Mouse (Mus musculus) spleen, adult 12 weeks (tissue): ENCODE results near the gene 4933415A04Rik.

Experiments
- DNase-seq: peaks from one replicate; pipeline ENCODE4 v3.0.0; 2022; ENCODE audit warnings: low spot score

The 4933415A04Rik gene

DNA sequence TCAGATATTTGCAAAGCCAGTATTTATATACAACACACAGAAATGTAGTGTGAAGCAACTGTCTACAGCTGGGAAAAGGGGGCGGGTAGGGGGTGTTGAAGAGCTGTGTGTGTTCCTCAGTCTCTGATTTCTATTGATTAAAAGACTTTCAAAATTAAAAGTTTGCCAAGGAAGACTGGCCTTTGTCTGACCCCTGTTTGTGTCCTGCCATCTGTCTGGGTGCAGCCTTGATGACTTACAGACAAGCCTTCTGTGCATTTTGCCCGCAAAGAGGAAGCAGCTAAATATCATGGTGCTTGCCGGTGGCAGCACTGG, 11.8 kb upstream of the 4933415A04Rik start:
- no peak for DNase-seq

- no peak for DNase-seq
Observed at GRCm38 (mm10) chr11:43575376-43576151, 11.3 kb upstream of the 4933415A04Rik start.

DNA sequence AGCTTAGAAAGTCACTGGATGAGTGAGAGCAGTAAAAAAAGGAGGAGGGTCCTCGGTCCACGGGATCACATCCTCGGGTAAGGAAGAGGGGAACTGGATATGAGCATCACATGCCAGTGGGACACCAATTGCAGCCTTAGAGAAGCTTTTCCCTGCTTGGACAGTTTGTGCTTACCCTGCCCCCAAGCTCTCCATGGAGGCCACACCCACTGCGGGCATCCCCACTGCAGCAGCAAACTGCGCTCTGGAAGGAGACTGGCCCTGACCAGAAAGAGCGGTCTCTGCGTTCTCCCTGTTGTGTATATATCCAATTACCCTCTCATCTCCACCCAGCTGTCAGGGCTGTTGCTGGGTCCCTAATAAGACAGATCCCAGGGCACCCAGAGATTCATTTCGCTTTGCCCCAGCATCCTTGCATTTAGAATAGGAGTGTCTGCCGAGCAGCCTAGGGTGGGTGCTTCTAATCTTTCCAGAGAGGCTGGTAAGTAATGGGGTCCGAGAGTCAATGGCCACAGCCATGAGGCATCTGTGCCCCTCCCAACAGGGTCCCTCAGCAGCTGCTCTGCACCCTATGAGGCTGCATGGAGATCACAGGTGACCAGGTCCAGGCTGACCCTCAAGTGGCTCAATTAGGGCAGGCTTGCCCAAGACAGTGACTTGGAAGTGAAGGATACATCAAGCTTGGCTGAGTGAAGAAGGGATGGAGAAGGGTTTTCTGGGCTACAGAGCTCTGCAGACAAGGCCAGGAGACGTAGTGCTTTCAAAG, 8.9 kb upstream of the 4933415A04Rik start:
- no peak for DNase-seq

DNA sequence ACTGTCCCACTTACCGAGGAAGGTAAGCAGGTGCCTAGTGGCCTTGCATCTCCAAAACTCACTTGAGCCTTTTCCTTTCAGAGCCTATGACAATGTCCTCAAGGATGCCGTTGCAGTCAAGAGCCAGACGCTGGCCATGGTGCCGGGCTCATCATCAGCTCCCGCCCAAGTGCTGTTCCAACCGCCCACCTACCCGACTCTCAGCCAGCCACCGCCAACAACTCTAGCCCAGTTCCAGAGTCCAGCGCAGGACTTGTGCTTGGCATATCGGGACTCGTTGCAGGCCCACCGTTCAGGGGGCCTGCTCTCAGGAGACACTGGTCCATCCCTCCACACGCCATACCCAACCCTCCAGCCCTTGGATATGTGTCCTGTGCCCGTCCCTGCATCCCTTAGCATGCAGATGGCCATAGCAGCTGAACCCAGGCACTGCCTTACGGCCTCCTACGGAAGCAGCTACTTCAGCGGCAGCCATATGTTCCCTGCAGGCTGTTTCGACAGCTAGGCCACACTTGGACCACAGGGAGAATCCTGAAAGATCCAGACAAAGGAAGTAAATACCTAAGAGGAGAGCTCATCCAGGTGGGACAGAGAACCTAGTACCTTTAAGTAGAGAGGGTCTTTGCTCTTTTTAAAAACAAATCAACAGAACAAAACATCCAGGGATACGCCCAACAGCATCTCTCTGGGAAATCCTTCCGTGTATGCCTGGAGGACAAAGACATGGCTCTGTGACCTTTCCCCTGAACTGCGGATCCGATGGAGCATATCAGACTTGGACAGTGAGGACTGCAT, 1.4 kb upstream of the 4933415A04Rik start:
- no peak for DNase-seq

GRCm38 (mm10) chr11:43589530-43590072, 2.8 kb downstream of the 4933415A04Rik start:
- no peak for DNase-seq

DNA sequence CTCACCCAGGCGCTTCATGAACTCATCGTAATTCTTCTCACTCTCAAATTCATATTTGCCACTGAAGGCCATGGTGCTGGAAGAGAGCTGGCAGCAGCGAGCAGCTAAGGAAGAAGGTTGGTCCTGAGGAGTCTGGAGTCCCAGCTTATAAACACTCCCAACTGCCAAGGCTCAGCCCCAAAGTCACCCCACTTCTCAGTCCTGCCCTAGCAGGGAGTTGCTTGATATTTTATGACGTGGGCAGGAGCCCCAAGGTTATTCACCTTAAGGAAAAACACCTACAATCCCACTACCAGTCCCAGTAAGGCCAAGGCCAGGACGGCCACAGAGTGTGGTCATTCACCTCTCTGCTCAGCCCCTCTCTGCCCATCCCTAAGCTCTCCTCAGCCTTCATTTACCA, 14.6 kb downstream of the 4933415A04Rik start, which contains the start of gene Fabp6:
Gene Fabp6 (minus strand): TSS at position 101 of the 400 bp plus-strand sequence.
- DNase-seq, result no peak

DNA sequence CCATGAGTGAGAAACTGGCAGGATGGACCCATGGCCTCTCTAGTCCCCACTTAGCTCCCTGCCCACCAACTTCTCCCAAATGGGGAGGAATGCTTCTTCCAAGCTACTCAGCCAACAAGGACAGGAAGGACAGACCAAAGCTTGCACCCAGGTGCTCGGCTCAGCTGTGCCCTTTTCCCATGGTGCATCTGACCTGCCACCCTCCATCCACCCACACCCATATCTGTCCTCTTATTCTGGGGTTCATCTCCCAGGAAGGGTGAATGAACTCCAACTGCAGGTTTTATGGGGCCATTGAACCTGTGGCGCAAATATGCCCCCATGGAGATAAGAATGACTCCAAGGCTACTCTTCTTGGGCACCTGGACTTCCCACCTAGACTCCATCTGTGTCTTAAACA, 17.4 kb downstream of the 4933415A04Rik start:
- DNase-seq, result no peak

GRCm38 (mm10) chr11:43604891-43605290, 18.1 kb downstream of the 4933415A04Rik start:
- DNase-seq, result no peak

GRCm38 (mm10) chr11:43605859-43606258, 19.0 kb downstream of the 4933415A04Rik start:
- DNase-seq, result no peak

- no peak for DNase-seq
Observed at GRCm38 (mm10) chr11:43608440-43608839, 21.6 kb downstream of the 4933415A04Rik start.

GRCm38 (mm10) chr11:43610006-43610661, 23.3 kb downstream of the 4933415A04Rik start:
- no peak for DNase-seq

- DNase-seq, result no peak
Observed at GRCm38 (mm10) chr11:43610662-43611033, 23.8 kb downstream of the 4933415A04Rik start.

DNA sequence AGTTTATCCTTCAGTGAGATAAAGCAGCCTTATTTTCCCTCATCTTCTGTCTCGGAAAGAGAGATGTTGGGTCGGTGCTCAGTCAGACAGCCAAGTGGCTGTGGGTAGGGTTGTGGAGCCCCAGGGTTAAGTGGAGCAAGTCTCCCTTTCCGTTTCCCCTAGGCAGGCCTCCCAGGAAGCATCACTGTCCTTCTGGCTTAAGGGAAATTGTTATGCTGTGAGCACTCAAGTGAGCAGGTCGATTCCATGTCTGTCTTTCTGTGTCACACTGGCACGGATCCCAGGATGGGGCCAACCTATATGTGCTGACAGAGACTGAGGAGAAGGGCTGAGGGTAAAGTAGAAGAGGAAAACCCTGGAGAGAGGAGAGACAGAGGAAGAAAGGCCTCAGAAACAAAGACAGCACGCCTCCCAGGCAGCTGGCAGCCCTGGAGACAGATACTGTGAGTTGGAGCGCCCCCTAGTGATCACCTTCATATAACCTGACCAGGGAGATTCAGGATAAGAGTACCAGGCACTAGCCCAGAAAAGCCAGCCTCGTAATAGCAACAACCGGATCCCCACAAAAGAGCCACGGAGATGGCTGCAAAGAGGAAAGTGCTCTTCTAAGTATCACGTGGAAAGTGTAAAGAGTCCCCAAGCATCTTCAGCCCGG, 26.1 kb downstream of the 4933415A04Rik start:
- peak; percentile 48 for DNase-seq

GRCm38 (mm10) chr11:43617924-43618323, 31.1 kb downstream of the 4933415A04Rik start:
- no peak for DNase-seq

GRCm38 (mm10) chr11:43618403-43618802, 31.6 kb downstream of the 4933415A04Rik start:
- DNase-seq, result no peak

- no peak for DNase-seq
Observed at GRCm38 (mm10) chr11:43621769-43622168, 34.9 kb downstream of the 4933415A04Rik start.

- DNase-seq, result no peak
Observed at GRCm38 (mm10) chr11:43624341-43624740, 37.5 kb downstream of the 4933415A04Rik start.

- no peak for DNase-seq
Observed at GRCm38 (mm10) chr11:43626300-43626926, 39.6 kb downstream of the 4933415A04Rik start.

DNA sequence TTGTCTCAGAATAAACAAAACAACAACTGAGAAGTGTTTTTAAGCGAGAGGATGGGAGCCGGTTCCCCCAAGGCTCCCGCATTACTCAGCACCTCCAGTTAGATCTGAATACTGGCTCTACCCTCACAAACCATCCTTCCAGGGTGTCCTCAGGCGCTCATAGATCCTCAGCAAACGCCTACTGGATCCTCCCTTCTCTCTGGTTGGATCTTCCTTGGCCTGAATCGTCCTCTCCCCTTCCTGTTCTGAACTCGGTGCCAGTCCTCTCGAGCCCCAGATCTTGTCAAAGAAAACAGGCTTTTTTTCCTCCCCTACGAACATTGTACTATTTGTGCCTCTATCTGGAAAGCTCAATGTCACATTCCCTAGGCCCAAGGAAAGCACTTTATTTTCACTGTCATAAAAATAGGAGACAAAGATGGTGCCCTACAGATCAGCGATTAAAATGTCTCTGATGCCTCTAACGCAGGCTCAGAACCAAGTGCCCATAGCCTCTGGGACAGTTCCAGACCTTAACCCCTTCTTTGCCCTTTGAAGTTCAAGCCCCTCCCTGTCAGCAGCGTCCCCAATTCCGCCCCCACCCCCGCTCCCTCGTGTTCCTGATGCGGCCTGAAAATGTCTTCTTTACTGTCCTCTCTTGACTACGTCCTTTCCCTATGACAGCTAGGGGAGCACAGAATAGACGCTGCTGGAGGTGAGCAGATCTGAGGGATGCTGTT, 40.2 kb downstream of the 4933415A04Rik start:
- DNase-seq, result no peak

- no peak for DNase-seq
Observed at GRCm38 (mm10) chr11:43631645-43632044, 44.8 kb downstream of the 4933415A04Rik start.
